Mouse (Mus musculus) hematopoietic multipotent progenitor cell, adult 10-12 weeks (in vitro differentiated cells): ENCODE measurements around the gene Csf2rb. TPM values are rescaled to one million over a fixed set of nuclear protein-coding genes. Genes with fewer than 3 reads are reported as not detected.

ENCODE experiments used
- polyA plus RNA-seq: library from polyadenylated mRNA; stranded (reverse); fragments of >175 nt; gene quantifications from 2 replicates; pipeline ENCODE4 v1.2.3, GENCODE M21; 2012; ENCODE audit warnings: low replicate concordance

The Csf2rb gene
- polyA plus RNA-seq, result 71.1 and 138 TPM in 2 replicates

GRCm38 (mm10) chr15:78325671-78326339 is at the start of gene Csf2rb:
Gene Csf2rb (plus strand): TSS chr15:78325752.

GRCm38 (mm10) chr15:78305341-78305933 is 20.1 kb upstream of the Csf2rb start, which contains the start of gene Csf2rb2:
Gene Csf2rb2 (minus strand): TSS chr15:78305721.

GRCm38 (mm10) chr15:78395478-78395962 is 70.0 kb downstream of the Csf2rb start, which contains the start of gene Tex33:
Gene Tex33 (minus strand): TSS chr15:78395912.

Other genes with a start within 250 kb of the Csf2rb start
- gene Cacng2, start 205.7 kb upstream of the Csf2rb start, polyA plus RNA-seq, result not detected in 2 replicates
- gene Ift27, start 151.6 kb upstream of the Csf2rb start, polyA plus RNA-seq, result 64.0 and 137 TPM in 2 replicates
- gene Pvalb, start 119.4 kb upstream of the Csf2rb start, polyA plus RNA-seq, result not detected in 2 replicates
- 111 TPM in 2 replicates for gene Ncf4, start 81.0 kb upstream of the Csf2rb start, polyA plus RNA-seq
- 13.9 and 82.5 TPM in 2 replicates for gene Csf2rb2, start 20.0 kb upstream of the Csf2rb start, polyA plus RNA-seq
- gene Tex33, start 70.2 kb downstream of the Csf2rb start, polyA plus RNA-seq, result not detected in 2 replicates
- gene Tst, start 80.2 kb downstream of the Csf2rb start, polyA plus RNA-seq, result 2.3 and 5.9 TPM in 2 replicates
- 71.3 and 114 TPM in 2 replicates for gene Mpst, start 80.7 kb downstream of the Csf2rb start, polyA plus RNA-seq
- gene Kctd17, start 102.8 kb downstream of the Csf2rb start, polyA plus RNA-seq, result 31.7 and 122 TPM in 2 replicates
- gene Tmprss6, start 142.9 kb downstream of the Csf2rb start, polyA plus RNA-seq, result 0.25 TPM in 1 of 2 replicates, not detected in the other
- gene Il2rb, start 169.5 kb downstream of the Csf2rb start, polyA plus RNA-seq, result 94.2 and 157 TPM in 2 replicates
- gene C1qtnf6, start 205.7 kb downstream of the Csf2rb start, polyA plus RNA-seq, result 1.7 and 1.8 TPM in 2 replicates
- not detected in 2 replicates for gene Sstr3, start 218.9 kb downstream of the Csf2rb start, polyA plus RNA-seq
- 266 and 1,162 TPM in 2 replicates for gene Rac2, start 247.0 kb downstream of the Csf2rb start, polyA plus RNA-seq